Mouse (Mus musculus) c-Kit-negative CD71-positive TER-119-positive erythroid progenitor cells, embryonic 14.5 days (primary cell): ENCODE data around the gene Hnrnpu.

Experiments used
- DNase-seq: peaks from one replicate; pipeline ENCODE4 v3.0.0-alpha.2; 2013; ENCODE audit warnings: low read depth, low spot score

The Hnrnpu gene

DNA sequence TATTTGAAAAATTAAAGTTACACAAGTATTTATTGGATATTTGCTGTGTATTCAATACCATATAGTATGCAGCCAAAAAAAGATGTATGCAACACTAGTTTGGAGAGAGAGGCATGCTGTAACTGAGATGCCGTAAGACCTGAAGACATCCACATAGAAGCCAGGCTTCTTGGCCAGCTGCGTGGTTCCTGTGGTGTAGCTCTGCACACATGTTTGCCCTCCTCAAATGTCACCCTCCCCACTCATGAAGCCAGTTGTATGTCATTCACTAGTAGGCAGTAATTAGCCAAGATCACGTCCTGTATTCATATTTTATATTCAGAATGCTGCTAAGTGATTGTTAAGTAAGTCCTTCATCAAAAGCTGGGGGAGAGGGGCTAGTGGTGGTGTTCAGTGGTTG lies 3.8 kb upstream of the Hnrnpu start:
- no peak for DNase-seq

DNA sequence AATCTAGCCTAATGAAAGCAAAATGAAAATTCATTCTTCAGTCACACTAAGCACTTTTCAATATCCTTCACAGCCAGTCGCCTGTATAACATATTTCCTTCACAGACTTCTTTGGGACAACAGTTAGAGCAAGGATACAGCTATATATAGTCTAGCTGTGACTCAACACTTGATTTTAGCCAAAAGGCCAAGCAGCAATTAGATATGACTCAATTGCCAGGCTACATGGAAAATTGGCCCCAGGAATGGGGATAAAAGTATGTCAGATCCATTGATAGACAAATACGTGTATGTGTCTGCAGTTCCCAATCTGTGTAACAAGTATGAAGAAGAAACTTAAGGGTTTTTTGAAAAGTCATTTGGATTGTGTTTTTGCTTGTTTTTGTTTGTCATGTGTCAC lies 2.6 kb upstream of the Hnrnpu start:
- DNase-seq = no peak

- DNase-seq = no peak
These were observed 683 bp upstream of the Hnrnpu start for GRCm38 (mm10) chr1:178338318-178338641.

- DNase-seq = peak; percentile 42
These were observed 668 bp downstream of the Hnrnpu start for GRCm38 (mm10) chr1:178336777-178337481.

DNA sequence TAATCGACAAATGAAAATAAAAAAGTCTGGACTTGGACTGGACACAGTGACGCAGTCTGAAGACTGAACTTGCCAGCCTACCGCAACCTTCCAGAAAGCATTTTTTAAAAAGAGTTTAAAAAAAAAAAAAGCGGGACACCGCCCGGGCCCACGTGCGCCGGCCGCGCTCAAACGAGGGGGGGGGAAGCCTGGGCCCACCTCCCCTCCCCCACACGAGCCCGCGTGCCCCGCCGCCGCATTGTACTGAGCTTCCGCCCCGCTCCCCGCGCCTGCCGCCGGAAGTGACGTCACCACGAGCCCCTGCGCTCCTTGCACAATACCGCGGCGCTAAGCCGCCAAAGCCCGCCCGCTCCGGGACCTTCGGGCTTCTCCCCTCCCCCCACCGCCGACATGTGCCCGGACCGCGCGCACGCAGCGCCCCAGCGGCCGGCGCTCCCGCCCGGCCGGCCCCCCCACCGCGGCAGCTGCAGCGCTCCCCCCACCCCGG lies 1.3 kb downstream of the Hnrnpu start:
- DNase-seq = peak; percentile 65

GRCm38 (mm10) chr1:178335860-178336261 lies 1.7 kb downstream of the Hnrnpu start:
- DNase-seq = peak; percentile 49

DNA sequence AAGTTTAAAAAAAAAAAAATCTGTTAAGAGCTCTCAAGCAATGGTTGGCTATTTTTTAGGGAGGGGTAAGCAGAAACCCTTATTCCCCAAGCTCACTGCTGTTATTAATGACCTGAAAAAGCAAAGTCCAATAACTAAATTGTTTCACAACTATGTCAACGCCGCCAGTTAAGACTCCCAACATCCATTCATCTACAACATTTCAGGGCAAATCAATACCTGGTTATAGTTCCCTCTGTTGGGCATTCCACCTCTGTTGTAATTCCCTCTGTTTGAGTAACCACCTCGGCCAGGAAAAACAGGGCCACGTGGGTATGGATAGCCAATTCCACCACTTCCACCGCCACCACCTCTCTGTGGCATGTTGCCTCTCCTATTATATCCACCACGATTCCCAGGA lies 7.7 kb downstream of the Hnrnpu start:
- no peak for DNase-seq

DNA sequence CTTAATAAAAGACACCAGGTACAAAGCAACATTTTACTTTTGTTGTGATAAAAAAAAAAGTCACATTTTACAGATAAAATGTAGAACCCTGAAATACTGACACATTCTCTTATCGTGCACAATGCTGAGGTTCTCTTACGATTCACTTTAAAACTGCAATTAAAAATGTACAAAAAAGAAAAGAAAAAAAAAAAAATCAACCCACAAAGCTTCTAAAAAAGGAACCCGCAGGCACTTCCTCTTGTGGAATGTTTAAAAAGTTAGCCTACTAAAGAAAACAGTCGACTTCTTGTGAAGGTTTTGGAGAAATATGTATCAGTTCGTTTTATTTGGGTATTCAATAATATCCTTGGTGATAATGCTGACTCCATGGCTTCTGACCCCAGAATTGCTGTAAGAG lies 8.6 kb downstream of the Hnrnpu start:
- DNase-seq = no peak

GRCm38 (mm10) chr1:178326950-178327349 lies 10.6 kb downstream of the Hnrnpu start:
- DNase-seq = no peak

GRCm38 (mm10) chr1:178326357-178326756 lies 11.2 kb downstream of the Hnrnpu start:
- no peak for DNase-seq

DNA sequence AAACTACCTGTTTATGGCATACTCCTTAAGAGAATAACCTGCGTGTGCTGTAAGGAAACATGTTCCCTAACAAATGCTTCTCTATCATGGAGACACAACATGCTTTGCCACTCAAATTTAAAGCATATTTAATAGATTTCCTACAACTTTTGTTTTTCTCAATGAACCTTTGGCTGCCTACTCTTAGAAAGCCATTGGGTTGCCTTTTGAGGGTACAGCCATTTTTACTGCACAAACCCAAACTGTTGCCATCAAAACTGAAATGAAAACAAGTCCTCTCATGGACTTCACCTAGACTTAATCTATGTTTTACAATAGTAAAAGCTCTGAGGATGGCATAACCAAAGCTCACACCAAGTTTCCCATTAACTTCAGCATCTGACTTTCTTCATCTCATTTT lies 13.0 kb downstream of the Hnrnpu start:
- no peak for DNase-seq

DNA sequence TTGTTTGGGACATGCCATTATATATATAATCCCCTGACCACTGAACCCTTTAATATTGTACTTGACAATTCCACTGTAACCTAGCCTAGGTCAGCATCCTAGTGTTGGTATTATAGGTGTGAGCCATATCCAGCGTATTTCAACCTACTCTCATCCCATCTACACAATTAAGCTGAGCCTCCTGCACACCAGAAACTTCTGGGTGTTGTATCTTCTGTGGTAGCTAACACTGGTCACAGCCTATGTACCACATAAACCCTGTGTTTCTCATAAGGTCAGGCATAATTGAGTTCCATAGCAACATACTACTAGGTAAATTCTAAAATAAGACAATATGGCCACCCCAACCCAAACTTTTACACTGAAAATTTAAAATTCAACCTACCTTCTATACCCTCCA lies 14.4 kb downstream of the Hnrnpu start:
- DNase-seq = no peak

DNA sequence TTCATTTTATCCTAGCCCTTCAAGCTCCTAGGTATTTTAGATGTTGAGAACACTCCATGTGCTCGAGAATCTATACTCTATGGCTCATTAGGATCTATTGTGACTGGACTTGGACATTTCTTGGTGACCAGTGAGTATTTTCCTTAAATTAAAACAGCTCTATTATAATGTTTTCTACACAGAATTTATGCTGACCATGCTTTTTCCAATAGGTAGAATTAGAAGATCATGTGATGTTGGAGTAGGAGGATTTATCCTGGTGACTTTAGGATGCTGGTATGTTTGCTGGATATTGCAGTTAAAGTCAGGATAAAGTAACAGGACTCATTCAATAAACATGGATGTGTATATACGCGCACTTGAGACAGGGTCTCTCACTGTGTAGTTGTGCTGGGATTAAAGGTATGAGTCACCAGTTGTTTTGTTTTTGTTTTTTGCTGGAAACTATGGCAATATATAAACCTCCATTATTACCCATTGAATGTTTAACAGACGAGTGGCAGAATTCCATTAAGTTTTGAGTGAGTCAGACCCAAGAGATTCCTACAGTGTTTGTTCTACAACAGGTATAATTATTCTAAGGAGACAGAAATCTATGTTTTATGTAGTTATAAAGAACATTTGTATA lies 15.8 kb downstream of the Hnrnpu start:
- DNase-seq = no peak

DNA sequence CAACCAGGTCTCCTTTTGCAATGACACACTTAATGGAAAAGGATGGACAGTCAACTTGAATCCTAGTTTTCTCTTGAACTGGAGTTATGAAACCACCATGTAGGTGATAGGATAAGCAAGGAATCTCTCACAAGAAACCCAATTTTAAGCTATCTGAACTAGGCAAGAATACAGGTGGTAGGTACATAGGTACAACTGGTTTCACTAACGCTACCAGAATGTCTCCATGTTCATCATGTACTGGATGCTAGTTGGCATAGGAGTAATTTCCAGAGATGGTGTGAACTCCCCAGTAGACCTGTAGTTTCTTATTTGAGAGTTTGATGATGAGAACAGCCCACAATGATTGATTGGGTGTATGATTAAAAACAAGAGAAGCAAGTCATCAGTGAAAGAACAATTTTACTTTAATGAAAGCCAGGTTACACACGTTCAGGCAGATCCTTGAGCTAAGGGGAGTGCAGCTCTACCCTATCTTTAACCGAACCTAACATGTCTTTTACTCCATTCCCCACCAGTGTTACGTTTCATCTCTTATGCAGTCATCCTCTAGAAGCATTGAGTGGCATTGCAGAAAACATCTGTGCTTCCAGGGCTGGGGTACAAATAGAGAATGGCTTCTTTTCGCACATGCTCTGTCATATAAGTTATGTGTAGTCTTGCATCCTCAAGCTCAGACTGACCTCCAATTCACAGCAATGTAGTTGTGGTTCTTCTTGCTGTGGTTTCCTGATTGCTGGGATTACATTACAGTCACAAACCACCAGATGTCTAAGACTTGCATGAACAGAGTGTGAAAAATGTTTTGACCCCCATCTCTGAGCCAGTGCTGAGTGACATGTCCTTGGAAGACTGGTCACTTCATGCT lies 16.6 kb downstream of the Hnrnpu start:
- DNase-seq = no peak

- no peak for DNase-seq
These were observed 17.4 kb downstream of the Hnrnpu start for GRCm38 (mm10) chr1:178320038-178320722.

DNA sequence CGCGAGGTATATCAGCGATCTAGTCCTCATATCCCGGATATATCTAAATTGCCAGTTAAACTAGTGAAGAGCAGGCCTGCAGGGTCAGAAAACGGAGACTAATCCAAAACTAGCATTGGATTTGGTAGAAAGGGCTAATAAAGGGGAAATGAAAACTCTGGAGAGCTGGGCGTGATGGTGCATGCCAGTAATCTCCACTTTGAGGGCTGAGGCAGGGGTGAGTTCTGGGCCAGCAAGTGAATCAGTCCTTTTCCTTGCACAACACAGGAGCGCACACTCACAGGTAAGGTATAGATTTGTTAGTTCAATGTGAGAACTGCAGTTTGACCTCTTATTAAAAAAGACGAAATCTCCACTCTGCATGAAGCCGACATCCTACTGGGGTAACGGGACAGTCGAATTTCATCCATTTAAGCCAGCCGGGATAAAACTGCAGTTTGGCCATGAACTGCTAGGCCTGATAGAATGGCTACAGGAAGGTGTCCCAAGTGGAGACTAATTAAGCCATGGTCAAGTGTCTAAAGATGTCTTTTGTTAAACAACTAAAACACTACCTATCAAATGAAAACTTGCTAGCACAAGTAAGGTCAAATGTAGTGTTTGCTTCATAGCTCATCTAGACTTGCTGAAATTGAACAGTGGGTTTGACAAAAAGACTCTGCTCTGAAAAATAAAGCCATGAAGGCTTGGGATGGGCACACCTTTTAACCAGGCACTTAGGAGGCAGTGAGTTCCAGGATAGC lies 18.1 kb downstream of the Hnrnpu start:
- peak; percentile 44 for DNase-seq

DNA sequence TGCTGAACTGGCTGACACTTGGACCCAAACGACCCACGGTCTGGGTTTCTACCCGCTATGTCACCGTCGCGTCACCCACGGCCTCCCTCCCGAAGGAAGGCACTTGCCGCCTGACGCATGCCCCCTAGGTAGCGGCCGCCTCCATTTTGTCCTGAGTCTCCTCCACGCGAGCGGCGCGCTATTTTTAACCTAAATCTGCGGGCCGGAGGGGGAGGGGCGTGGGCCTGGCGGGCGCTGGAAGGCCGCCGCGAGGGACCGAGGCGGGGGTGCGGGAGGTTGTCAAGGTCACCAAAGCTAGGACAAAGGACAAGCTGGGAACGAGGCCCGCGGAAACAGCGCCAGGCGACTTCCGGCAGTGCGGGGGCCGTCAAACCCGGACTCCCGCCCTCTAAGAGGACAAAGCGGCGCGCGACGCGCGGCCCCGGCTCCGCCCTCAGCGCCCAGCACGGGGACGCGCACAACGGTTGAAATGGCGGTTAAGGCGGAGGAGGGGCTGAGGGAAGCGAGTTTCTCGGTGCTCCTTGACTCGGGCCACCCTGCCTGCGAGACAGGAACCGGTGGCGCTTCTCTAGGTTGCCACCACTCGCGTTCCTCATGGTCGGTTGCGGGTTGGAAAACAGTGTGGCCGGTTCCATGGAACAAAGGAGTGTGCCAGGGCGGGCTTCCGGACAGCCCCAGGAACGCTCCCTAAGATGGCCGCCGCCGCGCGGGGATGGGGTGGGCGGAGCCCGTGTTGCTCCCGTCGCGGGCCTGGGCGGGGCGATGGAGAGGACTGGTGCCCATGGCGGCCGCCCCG lies 19.0 kb downstream of the Hnrnpu start, which contains the start of gene Cox20:
Gene Cox20 (plus strand): TSS at position 742 of the 796 bp plus-strand sequence.
- DNase-seq = peak; percentile 94

DNA sequence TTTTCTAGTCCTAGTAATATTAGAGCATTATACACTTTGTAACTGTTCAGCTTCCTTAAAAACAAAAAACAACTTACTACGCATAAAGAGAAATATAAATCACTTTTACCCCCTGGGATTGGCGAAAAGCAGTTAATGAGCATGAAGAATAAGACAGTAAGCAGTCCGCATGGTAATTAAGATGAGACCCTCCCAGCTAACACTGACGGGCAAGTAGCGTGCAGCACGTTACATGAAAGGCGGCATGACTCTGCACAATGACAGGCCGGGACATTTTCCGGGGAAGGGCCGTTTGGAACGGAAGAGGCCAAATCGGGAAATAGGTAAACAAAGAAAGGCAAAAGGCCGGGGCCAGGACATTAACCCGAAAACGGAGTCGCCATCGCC lies 19.6 kb downstream of the Hnrnpu start:
- peak; percentile 82 for DNase-seq

- peak; percentile 44 for DNase-seq
These were observed 20.2 kb downstream of the Hnrnpu start for GRCm38 (mm10) chr1:178317275-178318001.

DNA sequence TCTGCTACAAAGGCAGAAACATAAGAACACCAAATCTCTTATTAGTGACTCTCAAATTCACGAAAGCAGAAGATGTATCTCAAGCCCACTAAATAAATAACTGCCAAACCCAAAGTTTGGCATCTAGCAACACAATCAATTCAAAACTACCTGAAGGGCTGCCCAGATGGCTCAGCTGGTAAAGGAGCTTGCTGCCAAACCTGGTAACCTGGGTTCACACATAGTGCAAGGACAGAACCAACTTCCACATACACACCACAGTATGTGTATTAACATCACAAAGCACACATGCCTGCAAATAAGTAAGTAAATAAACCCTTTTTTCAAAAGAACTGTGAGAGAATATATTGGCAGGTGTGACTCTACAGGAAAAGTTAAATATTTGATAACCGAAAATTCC lies 23.4 kb downstream of the Hnrnpu start:
- no peak for DNase-seq
